Mouse (Mus musculus) embryonic facial prominence, embryonic 11.5 days (tissue): Measurements from ENCODE around the gene Ptx4. TPM values are rescaled to one million over a fixed set of nuclear protein-coding genes. Genes with fewer than 3 reads are reported as not detected.

ENCODE experiments used
- ATAC-seq: fragments of 200-750 bp; cut with Nextera tagmentation; replicated peaks from 2 replicates; pipeline ENCODE4 v1.8.0; 2017; ENCODE audit warnings: low read depth; ENCODE audit not compliant: insufficient number of reproducible peaks, low FRiP score, low TSS enrichment
- DNase-seq: peaks from one replicate; pipeline ENCODE4 v3.0.0-alpha.2; 2015; ENCODE audit warnings: low spot score
- H3K27ac ChIP-seq: fragments of 300-500 bp; sonication (generic); replicated peaks from 2 replicates; pipeline ENCODE4 v1.5.1; 2014; ENCODE audit warnings: mild to moderate bottlenecking, low read depth, low read length, control low read depth
- H3K27me3 ChIP-seq: fragments of 300-500 bp; sonication (generic); 2 replicates; pipeline ENCODE4 v1.6.1; 2014; ENCODE audit warnings: mild to moderate bottlenecking, low read length, moderate library complexity, mixed read lengths; ENCODE audit not compliant: control insufficient read depth, insufficient read depth
- H3K36me3 ChIP-seq: fragments of 300-500 bp; sonication (generic); replicated peaks from 2 replicates; pipeline ENCODE4 v1.6.1; 2014; ENCODE audit warnings: low read depth, mild to moderate bottlenecking, low read length, moderate library complexity, mixed read lengths; ENCODE audit not compliant: control insufficient read depth, insufficient read depth
- H3K4me1 ChIP-seq: fragments of 300-500 bp; sonication (generic); 2 replicates; pipeline ENCODE4 v1.6.1; 2014; ENCODE audit warnings: low read length, mixed read lengths; ENCODE audit not compliant: control insufficient read depth, insufficient read depth
- H3K4me2 ChIP-seq: fragments of 300-500 bp; sonication (generic); 2 replicates; pipeline ENCODE4 v1.6.1; 2014; ENCODE audit warnings: low read depth, mild to moderate bottlenecking, control low read depth, low read length, moderate library complexity
- H3K4me3 ChIP-seq: fragments of 300-500 bp; sonication (generic); 2 replicates; pipeline ENCODE4 v1.5.1; 2014; ENCODE audit warnings: low read depth, low read length, control low read depth
- H3K9ac ChIP-seq: fragments of 300-500 bp; sonication (generic); replicated peaks from 2 replicates; pipeline ENCODE4 v1.6.1; 2014; ENCODE audit warnings: mild to moderate bottlenecking, control low read depth, low read length
- H3K9me3 ChIP-seq: fragments of 300-500 bp; sonication (generic); replicated peaks from 2 replicates; pipeline ENCODE4 v1.6.1; 2016; ENCODE audit warnings: mild to moderate bottlenecking, low read length, inconsistent platforms, mixed read lengths; ENCODE audit not compliant: control insufficient read depth
- WGBS: fragments of 180-500 bp; shearing (Covaris S2); extraction: QIAGEN DNeasy Blood & Tissue Kit; methylation state at CpG from one replicate; pipeline ENCODE4 v1.1.7; 2014; 5-methylcytosine and 5-hydroxymethylcytosine counted together
- polyA plus RNA-seq: library from polyadenylated mRNA; unstranded; fragments of >200 nt; fragmentation: Nextera tagmentation; extraction: Ambion mirVana; gene quantifications from 2 replicates; pipeline ENCODE4 v1.2.1, GENCODE M21; 2014

Gene Ptx4
- polyA plus RNA-seq, 1 experiment from 2014 or later, result 0.32 TPM

DNA sequence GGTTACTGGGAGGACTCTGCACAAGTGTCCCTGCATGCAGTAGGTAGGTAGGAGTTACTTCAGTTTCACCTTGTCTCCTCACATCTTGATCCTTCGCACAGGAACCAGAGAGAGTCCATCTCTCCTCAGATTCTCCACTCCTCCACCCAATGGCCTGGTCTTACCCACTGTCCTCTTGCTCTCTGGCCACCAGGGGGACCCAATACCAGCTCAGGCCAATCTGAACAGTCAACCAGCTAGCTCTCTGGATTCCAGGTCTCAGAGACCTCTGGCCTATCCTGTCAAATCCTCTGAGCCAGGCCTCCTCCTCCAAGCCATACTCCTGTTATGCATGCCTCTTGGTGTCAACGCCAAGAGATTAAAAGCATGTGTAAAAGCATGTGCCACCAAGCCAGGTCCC lies 11.0 kb upstream of the Ptx4 start:
- H3K4me3 ChIP-seq, result no peak overlapping the region
- peaks cover 3% of the 10 kb centered on the region; the same call in 1 of the 2 replicates for H3K36me3 ChIP-seq
- no peaks in the 10 kb centered on the region for H3K4me1 ChIP-seq
- no peak overlapping the region for H3K4me2 ChIP-seq
- DNase-seq (peak; percentile 49), ATAC-seq (no peak)
- no peak overlapping the region for H3K9ac ChIP-seq
- 79% methylated on average over 2 of the region's 2 CpGs for WGBS
- no peak overlapping the region for H3K27ac ChIP-seq
- no peaks in the 10 kb centered on the region for H3K27me3 ChIP-seq
- no peaks in the 10 kb centered on the region for H3K9me3 ChIP-seq

DNA sequence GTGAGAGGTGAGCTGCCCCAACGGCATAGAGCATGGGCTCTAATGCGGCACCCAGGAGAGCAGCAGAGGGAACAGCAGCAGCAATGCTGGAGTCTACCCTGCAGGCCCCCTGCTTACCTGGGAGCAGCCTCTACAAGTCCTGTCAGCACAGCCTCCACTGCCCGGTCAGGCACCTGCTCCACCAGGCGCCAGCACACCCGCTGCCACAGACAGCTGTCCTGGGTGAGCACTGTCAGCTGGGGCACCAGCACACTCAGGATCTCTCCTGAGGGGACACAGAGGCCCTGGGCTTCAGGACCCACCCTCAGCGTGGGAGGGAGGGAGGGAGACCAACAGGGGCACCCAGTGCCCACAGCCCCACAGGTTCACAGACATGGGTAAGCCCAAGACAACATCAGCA lies 10.0 kb upstream of the Ptx4 start:
- H3K9me3 ChIP-seq, result no peaks in the 10 kb centered on the region
- no peak overlapping the region for H3K9ac ChIP-seq
- no peak overlapping the region for H3K4me3 ChIP-seq
- peaks cover 3% of the 10 kb centered on the region; the same call in 1 of the 2 replicates for H3K36me3 ChIP-seq
- no peaks in the 10 kb centered on the region for H3K27me3 ChIP-seq
- no peak overlapping the region for H3K27ac ChIP-seq
- no peak for ATAC-seq
- DNase-seq, result no peak
- H3K4me1 ChIP-seq, result peaks cover 3% of the 10 kb centered on the region; the same call in 1 of the 2 replicates
- no peak overlapping the region for H3K4me2 ChIP-seq
- WGBS, result 93% methylated on average over 6 of the region's 6 CpGs

DNA sequence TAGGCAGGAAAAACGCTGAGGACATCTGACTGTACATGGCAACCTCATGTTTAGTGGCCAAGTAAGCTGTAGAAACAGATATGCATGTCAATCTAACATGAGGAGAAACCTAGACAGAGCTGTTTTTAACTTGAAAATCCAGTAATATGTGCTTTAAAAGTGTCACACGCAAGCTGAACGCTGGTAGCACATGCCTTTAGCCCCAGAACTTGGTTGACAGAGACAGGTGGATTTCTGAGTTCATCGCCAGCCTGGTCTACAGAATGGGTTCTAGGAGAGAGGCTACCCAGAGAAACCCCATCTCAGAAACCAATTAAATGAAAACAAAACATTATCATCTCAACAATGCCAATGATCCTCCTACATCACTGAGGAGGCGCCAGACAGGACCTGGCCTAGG lies 9.3 kb upstream of the Ptx4 start:
- WGBS, result 92% methylated on average over 5 of the region's 5 CpGs
- Histone ChIP-seq H3K27me3 (no peaks in the 10 kb centered on the region), H3K9me3 (no peaks in the 10 kb centered on the region), H3K4me2 (no peak overlapping the region), H3K27ac (no peak overlapping the region), H3K4me3 (no peak overlapping the region), H3K9ac (no peak overlapping the region), H3K4me1 (peaks cover 3% of the 10 kb centered on the region), H3K36me3 (peaks cover 3% of the 10 kb centered on the region; the same call in 1 of the 2 replicates)
- ATAC-seq, result no peak
- no peak for DNase-seq

DNA sequence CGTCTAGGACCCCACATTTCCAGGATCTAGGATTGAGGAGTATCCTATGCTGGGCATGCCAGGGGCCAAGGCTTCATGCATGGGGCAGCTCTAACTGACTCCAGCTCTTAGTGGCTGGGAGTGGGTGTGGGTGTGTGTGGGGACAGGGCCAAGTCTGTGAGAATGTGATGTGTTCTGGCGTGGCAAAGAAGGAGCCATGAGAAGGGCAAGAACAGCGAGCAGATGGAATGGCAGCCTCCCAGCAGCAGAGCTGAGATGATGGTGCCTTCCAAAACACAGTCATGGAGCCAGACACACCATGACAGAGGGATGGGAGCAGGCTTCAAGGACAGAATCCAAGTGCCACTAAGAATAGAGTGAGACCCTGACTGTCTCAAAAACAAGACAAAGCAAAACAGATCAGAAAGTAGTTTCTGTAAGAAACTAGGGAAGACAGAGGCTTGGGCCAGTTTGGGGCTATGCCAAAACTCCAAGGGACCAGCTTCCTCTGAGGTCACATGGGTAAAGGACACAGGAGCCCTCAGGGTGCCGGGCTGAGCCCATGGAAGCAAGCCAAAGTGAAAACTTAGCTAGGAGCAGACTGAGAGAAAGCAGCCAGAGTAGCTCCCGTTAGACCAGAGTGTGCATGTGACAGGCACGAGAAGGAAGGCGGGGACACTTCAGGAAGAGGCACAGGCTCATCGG lies 8.7 kb upstream of the Ptx4 start:
- H3K27me3 ChIP-seq, result no peaks in the 10 kb centered on the region
- ATAC-seq (no peak), DNase-seq (no peak)
- no peak overlapping the region for H3K4me3 ChIP-seq
- H3K9me3 ChIP-seq, result no peaks in the 10 kb centered on the region
- peaks cover 3% of the 10 kb centered on the region; the same call in 1 of the 2 replicates for H3K36me3 ChIP-seq
- H3K4me2 ChIP-seq, result no peak overlapping the region
- H3K27ac ChIP-seq, result no peak overlapping the region
- peaks cover 3% of the 10 kb centered on the region for H3K4me1 ChIP-seq
- WGBS, result 92% methylated on average over 8 of the region's 8 CpGs
- no peak overlapping the region for H3K9ac ChIP-seq

DNA sequence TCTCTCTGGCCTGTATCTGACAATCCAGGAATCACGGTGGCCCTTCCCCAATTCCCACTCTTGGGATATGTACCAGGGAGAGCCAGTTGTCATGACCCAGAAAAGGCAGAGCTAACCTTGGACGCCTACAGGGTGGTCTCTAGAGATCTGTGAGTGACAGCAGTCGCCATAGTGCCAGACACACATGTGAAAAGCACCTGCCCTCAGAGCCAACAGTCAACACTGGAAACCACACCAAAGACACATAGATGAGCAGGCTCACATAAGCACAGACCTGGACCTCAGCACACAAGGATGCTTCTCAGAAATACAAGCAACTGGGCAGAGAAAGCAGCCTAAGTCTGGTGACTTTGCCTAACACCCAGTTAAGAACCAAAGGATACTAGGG lies 8.1 kb upstream of the Ptx4 start:
- no peak for ATAC-seq
- H3K36me3 ChIP-seq, result peaks cover 3% of the 10 kb centered on the region; the same call in 1 of the 2 replicates
- 76% methylated on average over 3 of the region's 3 CpGs for WGBS

DNA sequence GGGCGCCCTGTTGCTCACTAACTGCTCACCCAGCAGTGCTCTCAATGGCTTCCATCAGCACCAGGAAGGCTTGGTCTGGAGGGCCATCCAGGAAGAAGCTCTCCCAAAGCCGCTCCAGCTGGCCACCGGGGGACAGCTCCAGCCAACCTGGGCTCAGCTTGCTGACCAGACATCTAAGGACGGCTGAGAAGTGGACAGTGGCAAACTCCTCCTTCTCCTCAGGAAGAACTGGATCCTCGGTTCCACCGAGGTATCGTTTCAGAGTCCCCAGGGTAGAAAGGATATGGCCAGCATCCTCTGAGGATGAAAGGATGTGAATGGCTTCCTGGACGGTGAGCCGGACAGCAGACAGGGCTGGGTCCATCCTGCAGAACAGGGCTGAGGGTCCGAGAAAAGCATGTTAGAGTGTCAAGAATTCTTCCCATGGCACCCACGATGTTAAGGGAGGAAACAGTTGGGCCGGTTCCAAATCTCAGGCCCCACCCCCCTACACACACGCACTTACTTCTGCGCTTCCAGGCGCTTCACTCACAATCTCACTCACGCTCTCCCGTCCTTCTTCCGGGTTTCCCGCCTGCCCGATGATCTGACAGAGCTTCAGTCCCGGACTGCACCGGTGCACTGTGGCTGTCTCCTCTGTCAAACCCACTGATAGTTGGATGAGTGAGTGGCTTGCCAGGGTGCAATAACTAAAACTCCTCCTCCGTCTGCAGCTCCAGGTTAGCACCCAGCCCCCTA lies 5.5 kb upstream of the Ptx4 start:
- H3K9ac ChIP-seq, result peak overlapping the region; percentile 46
- H3K27me3 ChIP-seq, result no peaks in the 10 kb centered on the region
- DNase-seq, result peak; percentile 28
- peak; percentile 63; the same call in 1 of the 2 replicates for ATAC-seq
- peak overlapping the region; percentile 87 for H3K4me2 ChIP-seq
- H3K9me3 ChIP-seq, result no peaks in the 10 kb centered on the region
- peak overlapping the region; percentile 48 for H3K4me3 ChIP-seq
- WGBS, result 10% methylated on average over 23 of the region's 23 CpGs
- H3K36me3 ChIP-seq, result no peaks in the 10 kb centered on the region
- peak overlapping the region; percentile 86 for H3K27ac ChIP-seq
- peaks cover 3% of the 10 kb centered on the region for H3K4me1 ChIP-seq

More for the DNA sequence above, 8.1 kb upstream of the Ptx4 start:
- Histone ChIP-seq H3K27ac (no peak overlapping the region), H3K4me1 (peaks cover 3% of the 10 kb centered on the region), H3K9ac (no peak overlapping the region), H3K4me2 (no peak overlapping the region), H3K9me3 (no peaks in the 10 kb centered on the region), H3K4me3 (no peak overlapping the region), H3K27me3 (no peaks in the 10 kb centered on the region)
- DNase-seq, result no peak

DNA sequence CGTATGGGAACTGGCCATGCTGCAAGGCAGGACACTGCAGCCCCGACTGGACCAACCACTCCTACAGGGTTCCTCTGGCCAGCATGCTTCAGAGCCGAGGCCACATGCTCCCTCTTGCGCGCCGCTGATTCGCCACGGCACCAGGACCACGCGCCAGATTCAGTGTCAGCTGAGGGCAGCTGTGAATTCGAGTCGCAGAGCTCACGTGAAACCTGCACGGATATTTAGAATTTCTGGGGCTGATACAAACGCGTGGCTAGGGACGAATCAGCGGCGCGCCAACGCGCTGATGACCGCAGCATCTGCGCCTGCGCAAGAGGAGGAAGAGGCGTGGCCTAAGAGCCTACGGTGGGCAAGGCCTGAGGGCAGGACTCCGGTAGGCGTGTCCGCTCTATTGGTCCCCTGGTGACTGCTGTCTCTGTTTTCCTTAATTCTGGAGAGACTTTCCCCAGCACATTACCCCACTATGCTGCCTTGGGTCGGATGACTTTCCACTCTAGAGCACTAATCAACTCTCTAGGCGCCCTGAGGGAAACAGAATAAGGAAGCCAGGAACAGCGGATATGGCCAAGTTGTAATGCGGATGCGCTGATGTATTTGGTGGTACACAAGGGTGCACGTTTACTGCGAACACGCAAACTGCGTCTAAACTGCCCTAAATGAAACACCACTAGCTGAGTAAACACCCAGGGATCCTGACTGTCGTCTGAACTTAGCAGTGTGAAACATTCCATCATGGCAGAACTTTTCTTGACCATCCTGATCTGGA lies 4.7 kb upstream of the Ptx4 start, which contains the start of gene Telo2:
Gene Telo2 (minus strand): TSS at position 304 of the 769 bp plus-strand sequence.
- H3K36me3 ChIP-seq, result no peaks in the 10 kb centered on the region
- DNase-seq (peak; percentile 95), ATAC-seq (peak; percentile 91)
- peak within 1 kb of the TSS; percentile 87 for H3K4me2 ChIP-seq
- H3K9me3 ChIP-seq, result no peaks in the 10 kb centered on the region
- no peaks in the 10 kb centered on the region for H3K27me3 ChIP-seq
- H3K4me3 ChIP-seq, result peak within 1 kb of the TSS; percentile 48
- peaks cover 3% of the 10 kb centered on the region for H3K4me1 ChIP-seq
- WGBS, result 6% methylated on average over 40 of the region's 40 CpGs
- H3K9ac ChIP-seq, result peak within 1 kb of the TSS; percentile 46
- H3K27ac ChIP-seq, result peak within 1 kb of the TSS; percentile 86
